In genomic region chr17:24563638-24564037, GRCm38 (mm10) we compare ENCODE assay signal across 13 mouse cellular contexts.
"Had no signal": no experiment of that assay in that cellular context is flagged by ENCODE, and none has a peak within 500 bp of the region (broad histone marks: within the 10 kb centered on the region; RNA-seq: fewer than 3 reads in every experiment).

No protein-coding gene starts in this region.

- H3K9ac ChIP-seq: limb, embryonic 15.5 days; liver, embryonic 12.5 days; lung, embryonic 15.5 days; neural tube, embryonic 13.5 days had no signal

- ATAC-seq: liver, embryonic 12.5 days had no signal

- DNase-seq: kidney, adult 8-10 months; kidney, postnatal 36 days; layer of hippocampus, adult 9-11 months; layer of hippocampus, postnatal 36 days; midbrain, embryonic 14.5 days; right cerebral cortex, postnatal 14 days; thymus, postnatal 14 days had no signal

- H3K4me2 ChIP-seq: limb, embryonic 15.5 days; liver, embryonic 12.5 days; lung, embryonic 15.5 days; neural tube, embryonic 13.5 days had no signal

- H3K27ac ChIP-seq: kidney, postnatal 0 days; limb, embryonic 15.5 days; liver, embryonic 12.5 days; lung, embryonic 15.5 days; midbrain, embryonic 10.5 days; neural tube, embryonic 13.5 days had no signal

- H3K27me3 ChIP-seq: limb, embryonic 15.5 days; liver, embryonic 12.5 days; lung, embryonic 15.5 days; neural tube, embryonic 13.5 days had no signal

- H3K9me3 ChIP-seq: limb, embryonic 15.5 days; liver, embryonic 12.5 days; lung, embryonic 15.5 days; midbrain, embryonic 10.5 days; neural tube, embryonic 13.5 days had no signal

- H3K4me3 ChIP-seq: limb, embryonic 15.5 days; liver, embryonic 12.5 days; lung, embryonic 15.5 days; midbrain, embryonic 10.5 days; neural tube, embryonic 13.5 days had no signal
